Mouse (Mus musculus) monocyte, adult 5-6 weeks (primary cell): ENCODE measurements around the gene Olfr575. TPM values are rescaled to one million over a fixed set of nuclear protein-coding genes. Genes with fewer than 3 reads are reported as not detected.

Experiments
- ATAC-seq: fragments of 153-309, 156-312 bp; replicated peaks from 2 replicates; pipeline ENCODE4 v1.8.0; 2017; ENCODE audit warnings: mild to moderate bottlenecking; ENCODE audit not compliant: low TSS enrichment, insufficient number of reproducible peaks, severe bottlenecking, poor library complexity, low FRiP score
- total RNA-seq: library from RNA; stranded (forward); fragments of 200-1000, 200-491, 200-594 nt; gene quantifications from 3 replicates; pipeline ENCODE4 v1.2.3, GENCODE M21; 2017

The Olfr575 gene
- total RNA-seq = not detected in 3 replicates

- no peak for ATAC-seq
Observed at GRCm38 (mm10) chr7:102958593-102958992, at the start of gene Olfr575. Olfr575 (minus strand) TSS chr7:102958775.

GRCm38 (mm10) chr7:102989224-102989623 is 30.6 kb upstream of the Olfr575 start, which contains the start of gene Olfr578:
Olfr578 (minus strand) TSS chr7:102989324.
- no peak for ATAC-seq

GRCm38 (mm10) chr7:102975843-102976242 is 17.3 kb upstream of the Olfr575 start, which contains the start of gene Olfr577:
Olfr577 (minus strand) TSS chr7:102975943.
- ATAC-seq = no peak

GRCm38 (mm10) chr7:102974399-102974798 is 15.8 kb upstream of the Olfr575 start:
- ATAC-seq = no peak

- ATAC-seq = no peak
Observed at GRCm38 (mm10) chr7:102962360-102962759, 3.8 kb upstream of the Olfr575 start, which contains the start of gene Olfr576. Olfr576 (plus strand) TSS chr7:102962660.

DNA sequence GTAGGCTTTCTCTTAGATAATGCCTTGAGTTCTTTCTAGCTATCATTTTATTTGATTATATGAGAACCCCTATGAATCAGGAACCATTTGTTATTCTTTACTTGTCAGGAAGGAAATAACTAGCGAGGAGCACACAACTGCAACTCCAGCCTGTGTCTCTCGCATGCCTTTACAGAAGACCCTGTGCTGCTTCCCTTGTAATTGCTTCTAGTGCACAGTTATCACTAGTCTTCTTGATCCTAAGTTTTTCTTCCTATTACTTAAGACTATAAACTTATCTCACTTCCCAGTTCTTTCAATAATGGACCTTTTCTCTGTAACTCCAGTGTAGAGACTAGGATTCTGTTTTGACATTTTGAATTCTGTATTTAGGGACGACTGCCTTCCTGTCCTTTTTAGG is 438 bp downstream of the Olfr575 start:
- no peak for ATAC-seq

DNA sequence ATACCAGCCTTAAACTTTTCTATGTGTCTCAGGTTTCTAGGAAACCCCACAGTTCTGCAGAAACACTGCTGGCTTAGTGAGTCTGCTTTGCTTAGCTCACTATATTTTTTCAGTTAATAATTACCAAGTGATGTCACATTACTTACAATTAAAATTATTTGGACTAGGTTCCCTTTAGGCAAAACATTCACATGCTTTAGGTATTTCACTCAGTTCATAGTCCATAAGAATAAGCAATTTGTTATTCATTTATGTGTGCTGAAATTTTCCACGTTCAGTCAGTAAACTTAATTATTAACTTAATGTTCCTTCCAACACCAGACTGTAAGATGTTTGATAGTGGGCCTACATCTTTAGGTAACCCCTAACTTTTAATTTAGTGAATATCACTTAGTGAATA is 7.8 kb downstream of the Olfr575 start:
- ATAC-seq = no peak

GRCm38 (mm10) chr7:102948167-102948566 is 10.4 kb downstream of the Olfr575 start, which contains the start of gene Olfr574:
Olfr574 (plus strand) TSS chr7:102948467.
- no peak for ATAC-seq

GRCm38 (mm10) chr7:102943417-102943816 is 15.2 kb downstream of the Olfr575 start:
- ATAC-seq = no peak

- no peak for ATAC-seq
Observed at GRCm38 (mm10) chr7:102942475-102942874, 16.1 kb downstream of the Olfr575 start, which contains the start of gene Olfr573-ps1. Olfr573-ps1 (minus strand) TSS chr7:102942575.

- no peak for ATAC-seq
Observed at GRCm38 (mm10) chr7:102927105-102927504, 31.5 kb downstream of the Olfr575 start.

- ATAC-seq = no peak
Observed at GRCm38 (mm10) chr7:102924109-102924508, 34.5 kb downstream of the Olfr575 start, which contains the start of gene Olfr572. Olfr572 (plus strand) TSS chr7:102924409.

- no peak for ATAC-seq
Observed at GRCm38 (mm10) chr7:102919632-102920031, 38.9 kb downstream of the Olfr575 start.

GRCm38 (mm10) chr7:102917032-102917875 is 41.3 kb downstream of the Olfr575 start, which contains the start of gene Olfr571:
Olfr571 (minus strand) TSS chr7:102917536.
- ATAC-seq = no peak

- no peak for ATAC-seq
Observed at GRCm38 (mm10) chr7:102916405-102916804, 42.2 kb downstream of the Olfr575 start.

- no peak for ATAC-seq
Observed at GRCm38 (mm10) chr7:102915261-102915660, 43.3 kb downstream of the Olfr575 start.
